Mouse (Mus musculus): ENCODE measurements around the gene Olfr802.

GRCm38 (mm10) chr10:129651763-129652162 is 36.2 kb downstream of the Olfr802 start:
- TF ChIP-seq CTCF (IDR thresholded peaks at IDR 0.05) (no peak), EP300 (IDR thresholded peaks at IDR 0.05) (no peak)
